Mouse (Mus musculus) cerebellum, postnatal 10 days (tissue): ENCODE results near the gene Fam160b1.

ENCODE experiments used
- DNase-seq, 2 experiments: peaks; one replicate each; pipeline ENCODE4 v3.0.0; 2021; ENCODE audit warnings: mixed read lengths in 2 of 2

The Fam160b1 gene

GRCm38 (mm10) chr19:57360341-57361130, at the start of gene Fam160b1:
Fam160b1 (plus strand) TSS chr19:57360680.
- DNase-seq, result peak; percentile 97 to 98

- no peak for DNase-seq
Observed at GRCm38 (mm10) chr19:57313226-57313625, 47.3 kb upstream of the Fam160b1 start.

GRCm38 (mm10) chr19:57313891-57314345, 46.6 kb upstream of the Fam160b1 start:
- no peak for DNase-seq

GRCm38 (mm10) chr19:57314346-57315012, 46.0 kb upstream of the Fam160b1 start, which contains the start of gene Ablim1:
Ablim1 (minus strand) TSS chr19:57314919.
- DNase-seq, result peak; percentile 80

- no peak for DNase-seq
Observed at GRCm38 (mm10) chr19:57315013-57315565, 45.4 kb upstream of the Fam160b1 start.

GRCm38 (mm10) chr19:57316597-57316996, 43.9 kb upstream of the Fam160b1 start:
- no peak for DNase-seq

- DNase-seq, result no peak
Observed at GRCm38 (mm10) chr19:57320656-57321382, 39.7 kb upstream of the Fam160b1 start.

- no peak for DNase-seq
Observed at GRCm38 (mm10) chr19:57321839-57322238, 38.6 kb upstream of the Fam160b1 start.

- no peak for DNase-seq
Observed at GRCm38 (mm10) chr19:57322491-57322890, 38.0 kb upstream of the Fam160b1 start.

GRCm38 (mm10) chr19:57323087-57323486, 37.4 kb upstream of the Fam160b1 start:
- DNase-seq, result no peak

GRCm38 (mm10) chr19:57325748-57326300, 34.7 kb upstream of the Fam160b1 start:
- peak; percentile 91 to 92 for DNase-seq

- no peak for DNase-seq
Observed at GRCm38 (mm10) chr19:57327679-57328078, 32.8 kb upstream of the Fam160b1 start.

GRCm38 (mm10) chr19:57328269-57328668, 32.2 kb upstream of the Fam160b1 start:
- DNase-seq, result no peak

- peak; percentile 67 to 81 for DNase-seq
Observed at GRCm38 (mm10) chr19:57328792-57329191, 31.7 kb upstream of the Fam160b1 start.

GRCm38 (mm10) chr19:57330309-57330708, 30.2 kb upstream of the Fam160b1 start:
- no peak for DNase-seq

GRCm38 (mm10) chr19:57331237-57331636, 29.2 kb upstream of the Fam160b1 start:
- no peak for DNase-seq

- DNase-seq, result no peak
Observed at GRCm38 (mm10) chr19:57333356-57333755, 27.1 kb upstream of the Fam160b1 start.

- no peak for DNase-seq
Observed at GRCm38 (mm10) chr19:57335135-57335534, 25.3 kb upstream of the Fam160b1 start.

- no peak for DNase-seq
Observed at GRCm38 (mm10) chr19:57339281-57339864, 21.1 kb upstream of the Fam160b1 start.

GRCm38 (mm10) chr19:57340900-57341742, 19.4 kb upstream of the Fam160b1 start:
- no peak for DNase-seq

- no peak for DNase-seq
Observed at GRCm38 (mm10) chr19:57343860-57344259, 16.6 kb upstream of the Fam160b1 start.
